Mouse (Mus musculus): ENCODE measurements around the gene Fgd6. TPM values are rescaled to one million over a fixed set of nuclear protein-coding genes. Genes with fewer than 3 reads are reported as not detected.
A peak's percentile ranks its signal among the peaks of the same experiment; 100 is the strongest.

Gene Fgd6
- polyA plus RNA-seq, 1 experiment from 2014 or later, result 2.2 TPM

GRCm38 (mm10) chr10:94047845-94048559 lies 12.2 kb downstream of the Fgd6 start:
- 19% methylated on average over 10 of the region's 10 CpGs for WGBS

GRCm38 (mm10) chr10:94049121-94049520 lies 13.3 kb downstream of the Fgd6 start:
- WGBS, result 40% methylated on average over 8 of the region's 8 CpGs
- H3K36me3 ChIP-seq (ENCODE audit: control insufficient read depth, insufficient read depth), result peaks cover 17% of the 10 kb centered on the region
- TF ChIP-seq CTCF (IDR thresholded peaks at IDR 0.05; ENCODE audit: low read depth), result no peak
- peaks cover 15% of the 10 kb centered on the region for H3K4me1 ChIP-seq (replicated peaks; ENCODE audit: control insufficient read depth, insufficient read depth, low read length)
- no peak overlapping the region for H3K9ac ChIP-seq (ENCODE audit: low read depth, low read length)
- peak overlapping the region; percentile 35; the same call in 1 of the 2 replicates for H3K4me2 ChIP-seq (replicated peaks; ENCODE audit: low read depth)
- H3K27ac ChIP-seq (ENCODE audit: low read depth, low read length), result peak overlapping the region; percentile 28; the same call in 1 of the 2 replicates
- H3K9me3 ChIP-seq (ENCODE audit: control insufficient read depth), result no peaks in the 10 kb centered on the region
- ATAC-seq, result peak; percentile 49
- no peaks in the 10 kb centered on the region for H3K27me3 ChIP-seq (replicated peaks; ENCODE audit: control insufficient read depth, insufficient read depth, low read length)
- H3K4me3 ChIP-seq (ENCODE audit: low read depth, low read length), result no peak overlapping the region

More at GRCm38 (mm10) chr10:94047845-94048559, 12.2 kb downstream of the Fgd6 start:
- Histone ChIP-seq H3K36me3 (ENCODE audit: control insufficient read depth, insufficient read depth) (peaks cover 27% of the 10 kb centered on the region), H3K9ac (ENCODE audit: low read depth, low read length) (no peak overlapping the region), H3K27me3 (replicated peaks; ENCODE audit: control insufficient read depth, insufficient read depth, low read length) (no peaks in the 10 kb centered on the region), H3K27ac (ENCODE audit: low read depth, low read length) (peak overlapping the region; percentile 46), H3K4me2 (replicated peaks; ENCODE audit: low read depth) (peak overlapping the region; percentile 40; the same call in 1 of the 2 replicates), H3K4me3 (ENCODE audit: low read depth, low read length) (no peak overlapping the region), H3K9me3 (ENCODE audit: control insufficient read depth) (no peaks in the 10 kb centered on the region), H3K4me1 (replicated peaks; ENCODE audit: control insufficient read depth, insufficient read depth, low read length) (peaks cover 15% of the 10 kb centered on the region)
- ATAC-seq, result peak; percentile 89
- TF ChIP-seq CTCF (IDR thresholded peaks at IDR 0.05; ENCODE audit: low read depth), result no peak

GRCm38 (mm10) chr10:94050736-94051135 lies 14.9 kb downstream of the Fgd6 start:
- no peak overlapping the region for H3K9ac ChIP-seq (ENCODE audit: low read depth, low read length)
- WGBS, result 92% methylated on average over 5 of the region's 5 CpGs
- peaks cover 15% of the 10 kb centered on the region for H3K4me1 ChIP-seq (replicated peaks; ENCODE audit: control insufficient read depth, insufficient read depth, low read length)
- TF ChIP-seq CTCF (IDR thresholded peaks at IDR 0.05; ENCODE audit: low read depth), result no peak
- H3K4me3 ChIP-seq (ENCODE audit: low read depth, low read length), result no peak overlapping the region
- no peak overlapping the region for H3K4me2 ChIP-seq (replicated peaks; ENCODE audit: low read depth)
- peaks cover 1% of the 10 kb centered on the region; the same call in 1 of the 2 replicates for H3K36me3 ChIP-seq (ENCODE audit: control insufficient read depth, insufficient read depth)
- no peak for ATAC-seq
- no peak overlapping the region for H3K27ac ChIP-seq (ENCODE audit: low read depth, low read length)
- H3K27me3 ChIP-seq (replicated peaks; ENCODE audit: control insufficient read depth, insufficient read depth, low read length), result no peaks in the 10 kb centered on the region
- no peaks in the 10 kb centered on the region for H3K9me3 ChIP-seq (ENCODE audit: control insufficient read depth)

GRCm38 (mm10) chr10:94056487-94056886 lies 20.7 kb downstream of the Fgd6 start:
- Histone ChIP-seq H3K9ac (ENCODE audit: low read depth, low read length) (no peak overlapping the region), H3K4me1 (replicated peaks; ENCODE audit: control insufficient read depth, insufficient read depth, low read length) (no peaks in the 10 kb centered on the region), H3K4me2 (replicated peaks; ENCODE audit: low read depth) (no peak overlapping the region), H3K27ac (ENCODE audit: low read depth, low read length) (no peak overlapping the region), H3K27me3 (replicated peaks; ENCODE audit: control insufficient read depth, insufficient read depth, low read length) (no peaks in the 10 kb centered on the region), H3K9me3 (ENCODE audit: control insufficient read depth) (no peaks in the 10 kb centered on the region), H3K36me3 (ENCODE audit: control insufficient read depth, insufficient read depth) (no peaks in the 10 kb centered on the region), H3K4me3 (ENCODE audit: low read depth, low read length) (no peak overlapping the region)
- no peak for TF ChIP-seq CTCF (IDR thresholded peaks at IDR 0.05; ENCODE audit: low read depth)
- no peak for ATAC-seq
- 82% methylated on average over 6 of the region's 6 CpGs for WGBS

- Histone ChIP-seq H3K27ac (ENCODE audit: low read depth, low read length) (peak overlapping the region; percentile 10; the same call in 1 of the 2 replicates), H3K9ac (ENCODE audit: low read depth, low read length) (no peak overlapping the region), H3K4me1 (replicated peaks; ENCODE audit: control insufficient read depth, insufficient read depth, low read length) (no peaks in the 10 kb centered on the region), H3K27me3 (replicated peaks; ENCODE audit: control insufficient read depth, insufficient read depth, low read length) (no peaks in the 10 kb centered on the region), H3K4me3 (ENCODE audit: low read depth, low read length) (no peak overlapping the region), H3K36me3 (ENCODE audit: control insufficient read depth, insufficient read depth) (no peaks in the 10 kb centered on the region), H3K4me2 (replicated peaks; ENCODE audit: low read depth) (no peak overlapping the region), H3K9me3 (ENCODE audit: control insufficient read depth) (no peaks in the 10 kb centered on the region)
- ATAC-seq, result peak; percentile 91
- no peak for TF ChIP-seq CTCF (IDR thresholded peaks at IDR 0.05; ENCODE audit: low read depth)
- WGBS, result 61% methylated on average over 8 of the region's 8 CpGs
These were observed 23.8 kb downstream of the Fgd6 start for GRCm38 (mm10) chr10:94059618-94060055.

GRCm38 (mm10) chr10:94060190-94060589 lies 24.4 kb downstream of the Fgd6 start:
- Histone ChIP-seq H3K27ac (ENCODE audit: low read depth, low read length) (peak overlapping the region; percentile 10; the same call in 1 of the 2 replicates), H3K36me3 (ENCODE audit: control insufficient read depth, insufficient read depth) (no peaks in the 10 kb centered on the region), H3K4me3 (ENCODE audit: low read depth, low read length) (no peak overlapping the region), H3K9me3 (ENCODE audit: control insufficient read depth) (no peaks in the 10 kb centered on the region), H3K4me2 (replicated peaks; ENCODE audit: low read depth) (no peak overlapping the region), H3K4me1 (replicated peaks; ENCODE audit: control insufficient read depth, insufficient read depth, low read length) (no peaks in the 10 kb centered on the region), H3K27me3 (replicated peaks; ENCODE audit: control insufficient read depth, insufficient read depth, low read length) (no peaks in the 10 kb centered on the region), H3K9ac (ENCODE audit: low read depth, low read length) (no peak overlapping the region)
- no peak for TF ChIP-seq CTCF (IDR thresholded peaks at IDR 0.05; ENCODE audit: low read depth)
- ATAC-seq, result peak; percentile 73
- 32% methylated on average over 8 of the region's 8 CpGs for WGBS

All from intestine, postnatal 0 days (tissue).